23 mouse cellular contexts compared by ENCODE assay signal in genomic region chr3:27046313-27046712, GRCm38 (mm10).
"Had no signal": no experiment of that assay in that cellular context is flagged by ENCODE, and none has a peak within 500 bp of the region (broad histone marks: within the 10 kb centered on the region; RNA-seq: fewer than 3 reads in every experiment).

No protein-coding gene starts in this region.

- DNase-seq: cerebellum, postnatal 10 days; cerebellum, postnatal 14 days; cerebellum, postnatal 36 days; embryo, embryonic 11 days; forebrain, postnatal 0 days; gastrocnemius, adult 2 months; gastrocnemius, postnatal 10 days; gastrocnemius, postnatal 14 days; gastrocnemius, postnatal 25 days; gastrocnemius, postnatal 36 days; heart, adult 18-20 months; heart, adult 2 months had no signal

- H3K4me3 ChIP-seq: embryonic facial prominence, embryonic 10.5 days; embryonic facial prominence, embryonic 12.5 days; embryonic facial prominence, embryonic 13.5 days; embryonic facial prominence, embryonic 15.5 days; erythroblast, embryonic 14.5 days; forebrain, embryonic 10.5 days; forebrain, embryonic 12.5 days; forebrain, embryonic 13.5 days; forebrain, embryonic 15.5 days; gastrocnemius, adult 2 months; heart, adult 2 months; heart, embryonic 10.5 days had no signal

- H3K4me2 ChIP-seq: embryonic facial prominence, embryonic 12.5 days; embryonic facial prominence, embryonic 13.5 days; embryonic facial prominence, embryonic 15.5 days; forebrain, embryonic 12.5 days; forebrain, embryonic 13.5 days; forebrain, embryonic 15.5 days; heart, embryonic 11.5 days had no signal

- H3K36me3 ChIP-seq: embryonic facial prominence, embryonic 10.5 days; embryonic facial prominence, embryonic 12.5 days; embryonic facial prominence, embryonic 13.5 days; embryonic facial prominence, embryonic 15.5 days; forebrain, embryonic 10.5 days; forebrain, embryonic 12.5 days; forebrain, embryonic 15.5 days; heart, embryonic 10.5 days had no signal

- H3K9ac ChIP-seq: embryonic facial prominence, embryonic 12.5 days; embryonic facial prominence, embryonic 13.5 days; embryonic facial prominence, embryonic 15.5 days; forebrain, embryonic 12.5 days; forebrain, embryonic 13.5 days; forebrain, embryonic 15.5 days; forebrain, postnatal 0 days had no signal

- H3K27ac ChIP-seq: embryonic facial prominence, embryonic 10.5 days; embryonic facial prominence, embryonic 12.5 days; embryonic facial prominence, embryonic 13.5 days; embryonic facial prominence, embryonic 15.5 days; forebrain, embryonic 10.5 days; forebrain, embryonic 12.5 days; forebrain, embryonic 13.5 days; forebrain, embryonic 15.5 days; gastrocnemius, adult 2 months; heart, adult 2 months; heart, embryonic 10.5 days had no signal

- H3K27me3 ChIP-seq: embryonic facial prominence, embryonic 12.5 days; embryonic facial prominence, embryonic 13.5 days; embryonic facial prominence, embryonic 15.5 days; forebrain, embryonic 12.5 days; forebrain, embryonic 13.5 days; forebrain, embryonic 15.5 days had no signal

- H3K4me1 ChIP-seq: embryonic facial prominence, embryonic 10.5 days; embryonic facial prominence, embryonic 12.5 days; embryonic facial prominence, embryonic 13.5 days; embryonic facial prominence, embryonic 15.5 days; forebrain, embryonic 10.5 days; forebrain, embryonic 12.5 days; forebrain, embryonic 13.5 days; forebrain, embryonic 15.5 days; heart, embryonic 10.5 days had no signal

- H3K9me3 ChIP-seq: embryonic facial prominence, embryonic 10.5 days; embryonic facial prominence, embryonic 12.5 days; embryonic facial prominence, embryonic 13.5 days; embryonic facial prominence, embryonic 15.5 days; forebrain, embryonic 10.5 days; forebrain, embryonic 12.5 days; forebrain, embryonic 13.5 days; forebrain, embryonic 15.5 days; heart, embryonic 10.5 days had no signal
